Mouse (Mus musculus) 3134 (cell line): ENCODE results near the gene Btrc.

Experiments
- DNase-seq: peaks from one replicate; pipeline ENCODE4 v3.0.0-alpha.2; 2011; ENCODE audit warnings: low spot score; ENCODE audit not compliant: insufficient read length; ENCODE audit errors: extremely low read depth

Gene Btrc

DNA sequence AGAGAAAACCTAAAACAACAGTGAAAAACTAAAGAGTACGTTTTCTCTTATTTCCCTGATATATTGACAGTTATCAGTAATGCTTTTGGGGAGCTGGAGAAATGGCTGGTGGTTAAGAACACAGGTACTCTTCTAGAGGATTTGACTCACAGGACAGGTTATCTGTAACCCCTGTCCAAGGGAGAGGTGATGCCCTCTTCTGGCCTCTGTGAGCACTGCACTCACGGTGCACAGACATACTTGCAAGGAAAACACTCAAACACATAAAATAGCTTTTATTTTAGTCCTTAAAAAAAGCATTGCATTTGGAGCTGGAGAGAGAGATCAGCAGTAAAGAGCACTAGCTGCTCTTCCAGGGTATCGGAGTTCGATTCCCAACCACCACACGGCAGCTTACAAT is 106.2 kb downstream of the Btrc start:
- no peak for DNase-seq

DNA sequence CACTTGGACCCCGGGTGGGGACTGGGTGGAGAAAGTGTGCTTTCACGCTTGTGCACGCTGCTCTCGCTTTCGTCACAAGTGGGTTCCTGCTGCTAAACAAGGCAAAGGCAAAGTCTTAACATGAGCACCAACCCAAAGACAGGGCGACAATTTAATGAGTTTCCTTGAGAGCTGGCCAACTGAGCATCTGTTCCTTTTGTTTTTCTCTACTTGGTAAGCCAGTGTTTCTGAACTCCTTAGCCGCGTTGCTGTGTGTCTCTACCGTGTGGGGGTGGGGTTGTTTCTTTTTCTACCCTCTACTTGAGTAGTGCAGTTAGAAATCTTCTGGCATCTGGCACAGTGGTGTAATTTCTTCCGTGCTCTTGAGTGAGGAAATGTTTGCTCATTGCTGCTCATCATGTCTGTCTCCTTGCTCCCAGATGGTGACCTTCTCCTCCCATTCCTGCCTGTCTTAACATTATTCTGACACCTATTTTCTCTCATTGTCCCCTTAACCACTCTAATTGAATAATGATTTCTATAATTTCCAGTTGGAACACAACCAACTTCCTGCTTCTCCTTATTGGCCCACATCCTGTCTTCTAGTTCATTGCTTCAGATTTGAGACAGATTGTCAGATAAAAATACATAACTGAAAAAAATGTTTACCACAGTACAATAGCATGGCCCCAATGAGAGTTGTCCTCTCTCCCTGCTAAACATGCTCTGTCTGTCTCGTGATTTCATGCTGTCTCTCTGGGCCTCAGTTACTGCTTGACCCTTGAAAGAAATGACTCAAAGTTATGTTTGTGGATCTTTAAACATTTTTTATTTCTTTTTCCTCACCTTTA is 109.4 kb downstream of the Btrc start:
- DNase-seq: no peak

DNA sequence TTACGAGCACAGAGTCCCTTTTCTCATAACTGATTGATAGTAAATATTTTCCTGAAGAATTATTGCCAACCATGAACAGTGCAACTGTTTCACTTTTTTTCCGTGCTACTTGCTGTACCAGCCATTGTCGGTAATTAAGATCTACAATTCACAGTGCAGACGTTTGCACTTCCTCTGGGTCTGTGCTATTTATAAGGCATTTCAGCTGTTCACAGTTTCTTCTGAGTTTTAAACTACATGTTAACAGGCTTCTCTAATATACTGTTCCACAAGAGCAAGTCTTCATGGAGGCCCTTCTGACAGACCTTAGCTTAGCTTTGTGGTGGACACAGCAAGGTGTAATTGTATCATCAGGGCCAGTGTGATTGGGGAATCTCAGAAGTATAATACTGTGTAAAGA is 111.2 kb downstream of the Btrc start:
- no peak for DNase-seq

DNA sequence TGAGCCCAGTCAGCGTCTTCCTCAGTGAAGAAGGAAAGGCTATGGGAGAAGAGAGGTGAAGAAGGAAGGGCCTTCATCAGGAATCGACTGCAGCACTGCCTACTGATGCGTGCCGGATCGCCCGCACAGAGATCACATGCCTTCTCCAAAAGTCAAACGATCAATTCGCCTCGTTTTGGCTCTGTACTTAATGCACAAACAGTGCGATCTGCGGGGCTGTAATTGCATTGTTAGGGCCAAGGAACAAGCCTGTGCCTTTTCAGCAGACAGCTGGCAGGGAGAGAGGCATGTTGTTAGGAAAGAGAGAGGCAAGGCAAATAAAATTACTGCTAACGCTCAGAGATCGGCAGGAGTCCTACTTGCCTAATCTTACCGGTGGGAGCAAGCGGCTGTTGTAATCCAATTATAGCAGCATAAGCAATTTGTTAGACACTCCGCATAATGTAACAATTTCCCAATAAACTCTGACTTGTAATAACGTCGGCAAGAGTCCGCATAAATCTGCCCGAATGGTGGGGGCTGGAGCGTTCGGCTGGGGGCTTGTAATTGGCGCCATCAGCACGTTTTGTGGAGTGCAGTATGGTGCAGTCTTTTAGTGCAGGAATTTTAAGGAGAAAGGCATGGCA is 112.5 kb downstream of the Btrc start:
- no peak for DNase-seq

DNA sequence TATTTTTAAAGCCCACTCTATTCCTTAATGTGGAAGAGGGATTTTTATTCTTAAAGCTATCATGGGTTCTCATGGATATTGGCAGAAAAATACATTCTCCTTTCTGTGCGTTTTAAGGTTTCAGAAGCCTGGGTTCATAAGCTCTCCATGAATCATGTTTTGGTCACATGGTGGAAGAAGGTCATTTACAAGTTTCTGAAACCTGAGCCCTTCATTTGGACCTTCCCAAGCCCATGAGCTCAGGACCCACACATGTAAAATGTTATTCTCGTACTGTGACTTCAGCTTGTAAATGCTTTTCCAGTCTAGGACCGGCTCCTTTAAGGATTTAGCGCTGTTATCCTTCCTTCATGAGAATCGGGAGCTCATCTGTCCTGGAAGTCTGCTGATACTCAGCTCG is 116.0 kb downstream of the Btrc start:
- DNase-seq: no peak

DNA sequence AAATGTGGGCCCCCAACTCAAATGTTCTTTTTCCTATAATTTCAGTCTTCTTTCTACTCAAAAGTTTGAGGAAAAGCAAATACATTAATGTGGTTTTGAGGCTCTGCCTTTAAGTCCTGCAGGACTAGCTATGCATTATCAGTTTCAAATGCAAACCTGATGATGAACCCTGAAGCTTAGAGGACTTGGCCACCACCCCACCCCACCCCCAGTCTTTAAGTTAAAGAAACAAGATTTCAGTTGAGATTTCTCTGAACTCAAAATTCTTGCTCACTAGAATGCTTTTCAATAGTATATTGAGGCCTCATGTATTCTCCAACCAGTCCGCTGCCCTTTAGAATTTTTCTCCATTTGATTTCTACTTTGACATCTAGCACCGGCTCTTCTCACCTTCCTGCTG is 117.0 kb downstream of the Btrc start:
- DNase-seq: no peak

DNA sequence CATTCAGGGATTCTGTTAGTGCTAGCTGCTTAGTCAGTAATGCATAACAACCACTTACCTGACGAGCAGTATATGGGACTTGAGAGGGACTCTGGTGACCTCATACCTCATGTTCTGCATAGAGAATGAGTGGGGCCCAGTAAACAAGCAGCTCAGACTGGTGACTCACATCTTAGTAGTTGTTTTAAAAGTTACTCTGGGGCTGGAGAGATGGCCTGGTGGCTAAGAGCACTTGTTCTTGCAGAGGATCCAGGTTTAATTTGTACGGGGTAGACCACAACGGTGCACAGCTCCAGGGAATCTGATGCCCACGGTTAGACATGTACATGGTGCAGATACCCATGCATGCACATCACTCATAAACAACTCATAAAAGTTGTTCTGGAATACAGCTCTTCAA is 117.4 kb downstream of the Btrc start:
- no peak for DNase-seq

DNA sequence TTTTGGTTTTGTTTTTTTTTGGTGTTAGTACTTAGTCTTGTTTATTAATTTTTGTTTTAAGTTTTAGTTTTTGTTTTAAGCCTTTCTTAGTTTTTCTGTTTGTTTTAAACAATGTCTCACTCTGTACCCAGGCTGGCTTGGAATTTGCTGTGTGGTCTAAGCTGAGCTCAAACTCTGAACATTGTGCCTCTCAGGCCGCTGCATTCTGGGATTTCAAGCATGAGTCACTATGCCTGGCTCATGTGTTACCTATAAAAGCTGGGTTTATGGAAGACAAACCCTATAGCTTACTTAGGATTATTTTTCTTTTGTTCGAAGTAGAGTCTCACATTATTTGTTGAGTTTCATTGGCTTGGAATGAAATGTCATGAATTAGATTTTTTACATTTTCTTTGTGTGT is 119.9 kb downstream of the Btrc start:
- DNase-seq: no peak

DNA sequence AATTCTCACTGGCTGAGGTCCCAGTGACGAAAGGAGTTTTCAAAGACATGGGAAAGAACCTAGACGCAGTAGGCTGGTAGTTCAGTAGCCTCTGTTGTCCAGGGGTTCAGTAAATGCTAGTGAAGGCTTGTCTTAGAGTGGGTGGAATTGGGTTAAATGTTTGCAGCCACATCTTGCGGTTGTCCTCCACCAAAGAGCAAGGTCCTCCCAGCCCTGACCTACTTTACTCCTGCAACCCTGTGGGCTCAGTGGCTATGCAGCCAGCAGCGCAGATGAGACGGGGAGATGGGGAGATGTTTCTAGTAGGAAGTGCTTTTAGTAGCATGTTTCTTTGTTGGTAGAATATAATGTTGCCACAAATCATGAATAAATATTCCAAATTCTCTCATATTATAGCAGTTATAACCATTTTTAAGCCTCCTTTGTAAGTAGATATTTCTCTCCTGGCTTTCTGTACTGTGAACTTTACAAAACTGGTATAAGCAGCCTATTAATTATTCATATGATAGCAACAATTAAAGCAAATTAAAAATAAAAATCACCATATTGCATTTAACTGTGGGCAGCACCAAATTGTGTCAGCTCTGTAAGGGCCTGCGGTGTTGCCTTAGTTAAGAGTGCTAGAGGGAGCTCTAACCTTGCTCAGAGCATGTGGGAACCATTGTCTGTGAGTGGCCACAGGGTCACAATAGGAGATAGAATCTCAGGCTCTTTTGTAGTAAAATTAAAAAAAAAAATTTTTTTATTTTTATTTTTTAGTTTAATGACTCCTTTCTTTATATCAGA is 122.9 kb downstream of the Btrc start:
- DNase-seq: no peak

DNA sequence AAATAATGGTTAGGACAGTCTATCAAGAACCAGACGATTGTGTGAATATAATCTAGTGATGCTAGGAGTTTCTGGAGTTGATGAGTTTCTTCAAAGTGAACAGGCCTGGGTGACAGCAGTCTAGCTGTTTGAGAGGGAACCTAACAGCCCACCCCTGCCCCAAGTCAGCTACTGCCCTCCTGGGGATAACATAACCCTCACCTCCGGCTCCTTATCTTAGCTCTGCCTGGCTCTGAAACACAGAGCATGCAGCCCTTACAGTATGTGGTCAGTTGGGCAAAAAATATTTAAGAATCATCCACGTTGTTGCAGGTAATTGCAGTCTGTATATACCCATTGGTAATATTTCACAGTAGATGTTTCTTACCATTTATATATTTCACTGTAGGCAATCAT is 123.5 kb downstream of the Btrc start:
- no peak for DNase-seq

DNA sequence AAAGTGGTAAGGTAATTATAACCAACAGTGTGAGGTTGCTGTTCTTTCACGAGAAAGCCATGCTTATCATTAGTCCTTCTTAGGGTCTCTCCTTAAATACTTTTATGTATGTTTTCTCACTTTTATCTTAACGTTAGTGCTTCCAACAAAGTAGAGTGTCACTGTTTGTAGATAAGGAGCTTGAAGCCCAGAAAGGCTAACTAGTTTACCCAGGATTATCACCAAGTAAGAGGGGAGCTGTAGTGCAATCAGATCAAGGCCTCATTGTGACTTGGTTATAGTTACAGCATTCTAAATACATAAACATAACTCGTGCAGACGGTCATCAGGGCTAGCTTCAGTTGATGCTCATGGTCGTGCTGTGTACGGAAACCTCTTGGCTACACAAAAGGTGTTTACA is 126.4 kb downstream of the Btrc start:
- DNase-seq: no peak

DNA sequence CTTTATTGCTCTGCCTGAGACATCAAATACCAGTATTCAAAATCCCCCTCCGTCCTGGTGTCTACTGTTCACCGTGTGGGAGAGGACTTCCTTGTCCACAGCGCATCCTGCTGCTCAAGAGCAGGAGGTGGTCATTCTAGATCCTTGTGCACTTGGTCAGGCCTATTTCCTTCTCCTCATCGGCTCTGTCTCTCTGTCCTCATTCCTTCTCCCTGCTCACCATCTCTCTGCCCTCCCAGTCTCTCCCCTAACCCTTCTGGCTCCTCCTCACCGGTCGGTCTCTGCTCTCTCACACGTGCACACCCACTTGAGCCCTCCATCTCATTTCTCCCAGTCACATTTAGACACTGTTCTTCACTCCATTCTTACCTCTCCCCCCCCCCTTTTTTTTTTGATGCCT is 127.7 kb downstream of the Btrc start:
- no peak for DNase-seq

DNA sequence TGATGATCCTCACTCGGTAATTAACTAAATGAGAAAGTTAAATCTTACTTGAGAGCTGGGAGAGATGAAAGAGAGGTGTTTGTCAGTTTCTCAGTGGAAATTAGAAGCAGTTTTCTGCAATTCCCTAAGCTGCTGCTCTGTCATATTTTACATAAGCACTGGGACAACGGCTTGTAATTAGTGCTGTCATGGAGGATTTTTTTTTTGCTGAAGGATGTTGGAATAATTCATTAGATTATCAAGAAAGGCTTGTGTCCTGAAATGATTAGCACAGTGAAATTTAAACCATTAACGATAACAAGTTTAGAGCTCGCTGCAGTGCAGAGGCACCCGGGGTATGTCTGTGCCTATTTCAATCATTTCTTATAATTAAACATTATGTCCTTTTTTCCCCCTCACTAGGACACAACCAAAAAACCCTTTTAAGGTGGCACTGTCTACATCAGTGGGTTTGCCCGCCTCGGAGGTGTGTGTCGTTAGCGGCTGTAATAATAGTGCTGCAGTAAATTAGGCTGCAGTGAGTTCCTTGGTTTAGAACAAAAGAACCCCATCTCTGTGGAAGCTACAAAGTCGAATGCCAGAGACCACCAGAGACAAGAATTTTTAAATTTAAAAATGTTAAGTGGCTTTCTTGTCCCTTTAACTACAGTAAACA is 130.7 kb downstream of the Btrc start:
- DNase-seq: no peak

DNA sequence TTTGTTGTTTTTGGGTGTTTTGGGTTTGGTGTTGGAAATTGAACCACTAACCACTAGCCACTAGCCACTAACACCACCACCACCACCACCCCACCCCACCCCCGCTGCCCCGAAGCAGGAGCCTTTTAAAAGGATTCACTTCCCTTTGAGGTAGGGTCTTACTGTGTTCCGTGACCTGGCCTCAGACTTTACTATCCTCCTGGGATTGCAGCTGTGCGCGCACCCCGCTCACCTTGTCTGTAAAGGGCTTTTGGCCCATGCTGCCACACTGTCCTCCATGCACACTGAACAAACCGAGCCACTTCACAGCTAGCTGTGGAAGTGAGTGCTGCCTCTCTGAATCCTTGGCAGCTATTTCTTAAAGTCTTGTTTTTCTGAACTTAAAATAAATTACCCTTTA is 141.9 kb downstream of the Btrc start:
- no peak for DNase-seq

DNA sequence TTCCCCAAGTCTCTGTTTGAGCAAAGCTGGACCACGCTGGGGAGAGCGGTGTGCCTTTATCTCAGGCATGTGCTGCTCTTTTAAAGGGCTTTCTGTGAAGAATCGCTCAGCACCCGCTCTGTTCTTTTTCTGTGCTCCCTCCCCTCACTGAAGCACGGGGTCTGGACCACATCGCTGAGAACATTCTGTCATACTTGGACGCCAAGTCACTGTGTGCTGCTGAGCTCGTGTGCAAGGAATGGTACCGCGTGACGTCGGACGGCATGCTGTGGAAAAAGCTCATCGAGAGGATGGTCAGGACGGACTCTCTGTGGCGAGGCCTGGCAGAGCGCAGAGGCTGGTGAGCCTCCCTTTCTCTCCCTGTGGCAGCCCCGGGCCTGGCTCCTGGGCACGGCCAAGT is 144.0 kb downstream of the Btrc start:
- no peak for DNase-seq

DNA sequence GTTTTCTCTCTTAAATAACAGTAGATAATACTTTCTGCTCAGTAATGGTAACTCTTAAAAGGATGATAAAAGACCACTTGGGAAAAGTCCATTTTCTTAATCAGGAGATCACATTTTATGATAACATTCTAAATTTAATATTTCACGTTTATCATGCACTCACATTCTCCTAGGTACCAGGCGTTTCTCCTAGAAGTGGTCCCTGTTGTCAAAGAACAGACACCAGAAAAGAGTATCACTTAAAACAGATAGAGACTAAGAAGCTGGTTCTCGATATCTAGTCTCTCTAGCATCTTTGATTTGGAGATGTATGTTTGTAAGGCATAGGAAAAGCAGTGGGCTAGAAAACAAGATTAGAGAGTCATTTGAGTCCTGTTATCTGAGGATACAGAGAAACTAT is 147.1 kb downstream of the Btrc start:
- DNase-seq: no peak

DNA sequence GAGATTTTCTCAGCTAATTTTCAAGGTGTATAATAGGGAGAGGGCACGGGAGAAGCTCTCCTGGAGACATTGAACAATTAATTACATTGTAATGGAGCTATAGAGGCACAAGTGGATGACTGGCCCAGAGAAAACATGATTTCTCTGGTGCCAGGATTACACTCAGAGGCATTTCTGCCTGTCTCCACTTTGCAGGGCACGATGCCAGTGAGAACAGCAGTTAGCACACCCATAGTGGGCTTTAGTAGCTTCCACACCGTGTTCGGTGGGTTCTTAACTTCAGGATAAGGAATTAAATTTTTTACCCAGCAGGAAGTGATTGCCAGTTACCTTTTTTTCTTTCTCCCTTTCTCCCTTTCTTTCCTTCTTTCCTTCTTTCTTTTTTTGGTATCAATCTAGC is 147.9 kb downstream of the Btrc start:
- no peak for DNase-seq

DNA sequence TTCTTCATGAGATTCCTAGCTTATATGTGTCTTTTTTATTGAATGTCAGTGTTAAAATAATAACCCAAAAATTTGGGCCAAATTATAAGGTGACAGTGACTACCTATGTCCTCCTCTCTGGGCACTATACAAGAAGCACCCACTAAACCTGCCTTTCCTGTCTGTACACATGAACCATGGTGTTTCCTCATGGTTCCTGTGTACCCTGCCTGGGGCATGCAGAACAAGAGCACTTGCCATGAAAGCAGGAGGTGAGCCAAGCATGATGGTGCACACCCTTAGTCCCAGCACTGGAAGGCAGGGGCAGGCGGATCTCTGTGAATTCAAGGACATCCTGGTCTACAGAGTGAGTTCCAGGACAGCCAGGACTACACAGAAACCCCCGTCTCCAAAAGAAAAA is 151.8 kb downstream of the Btrc start:
- DNase-seq: no peak

DNA sequence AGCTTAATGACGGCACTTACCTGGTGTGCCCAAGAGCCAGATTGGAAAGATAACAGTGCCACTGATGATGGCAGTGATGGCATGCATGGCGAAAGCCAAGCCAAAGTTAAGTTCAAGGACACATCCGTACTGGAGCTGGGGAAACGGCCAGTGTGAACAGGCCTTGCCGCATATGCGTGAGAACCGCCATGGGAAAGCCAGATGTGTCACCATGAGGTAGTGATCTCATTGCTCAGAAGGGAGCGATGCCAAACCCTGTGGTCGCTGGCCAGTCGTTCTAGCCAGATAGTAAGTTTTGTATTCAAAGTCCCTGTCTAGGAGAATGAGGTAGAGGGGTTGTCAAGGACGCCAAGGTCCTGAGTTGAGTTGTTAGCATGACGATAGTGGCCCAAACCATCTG is 152.7 kb downstream of the Btrc start:
- no peak for DNase-seq

DNA sequence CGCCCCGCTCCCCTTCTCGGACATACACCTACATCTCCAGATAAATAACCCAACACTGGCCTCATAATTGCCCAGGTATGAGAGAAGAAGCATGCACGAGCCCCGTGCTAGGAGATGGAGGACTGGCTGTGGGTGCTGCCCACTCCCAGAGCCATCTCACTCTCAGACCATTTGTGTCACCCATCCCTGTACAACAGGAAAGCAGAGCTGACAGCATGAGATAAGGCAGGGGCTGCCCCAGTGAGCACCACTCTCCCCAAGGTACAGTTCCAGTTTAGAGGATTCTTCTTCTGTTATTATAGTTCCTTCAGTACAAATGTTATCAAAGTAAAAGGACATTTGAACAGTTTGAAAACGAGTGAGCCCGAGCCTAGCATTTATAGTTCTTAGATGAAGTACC is 163.8 kb downstream of the Btrc start:
- DNase-seq: no peak

DNA sequence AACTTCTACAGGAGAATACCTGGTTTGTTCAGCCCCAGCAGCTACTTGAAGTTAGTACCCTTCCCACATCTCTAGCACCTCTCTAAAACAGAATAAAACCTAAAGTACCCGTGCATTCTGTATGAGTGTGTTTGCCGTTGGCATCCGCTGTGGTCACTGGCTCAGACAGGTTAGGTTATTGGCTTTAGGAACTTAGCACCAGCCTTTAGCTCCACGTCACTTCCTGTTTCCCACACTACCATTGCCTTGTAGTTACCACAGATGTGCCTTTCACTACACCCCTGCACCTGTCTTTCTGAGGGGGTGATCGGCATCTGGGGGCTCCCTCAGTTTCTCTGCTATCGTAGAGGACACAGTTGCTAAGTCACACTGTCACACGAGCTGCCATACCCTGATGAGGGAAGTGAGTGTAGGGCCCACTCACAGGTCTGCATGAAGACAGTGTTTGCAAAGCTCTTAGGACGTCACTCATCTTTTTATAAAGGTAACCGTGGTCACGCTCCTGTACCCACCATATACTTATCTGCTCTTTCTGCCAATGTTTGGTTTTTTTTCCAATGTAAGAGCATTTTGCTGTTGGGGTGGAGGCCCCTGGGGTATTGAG is 164.5 kb downstream of the Btrc start:
- DNase-seq: no peak
